8 mouse cellular contexts compared by ENCODE assay signal in the genomic region with DNA sequence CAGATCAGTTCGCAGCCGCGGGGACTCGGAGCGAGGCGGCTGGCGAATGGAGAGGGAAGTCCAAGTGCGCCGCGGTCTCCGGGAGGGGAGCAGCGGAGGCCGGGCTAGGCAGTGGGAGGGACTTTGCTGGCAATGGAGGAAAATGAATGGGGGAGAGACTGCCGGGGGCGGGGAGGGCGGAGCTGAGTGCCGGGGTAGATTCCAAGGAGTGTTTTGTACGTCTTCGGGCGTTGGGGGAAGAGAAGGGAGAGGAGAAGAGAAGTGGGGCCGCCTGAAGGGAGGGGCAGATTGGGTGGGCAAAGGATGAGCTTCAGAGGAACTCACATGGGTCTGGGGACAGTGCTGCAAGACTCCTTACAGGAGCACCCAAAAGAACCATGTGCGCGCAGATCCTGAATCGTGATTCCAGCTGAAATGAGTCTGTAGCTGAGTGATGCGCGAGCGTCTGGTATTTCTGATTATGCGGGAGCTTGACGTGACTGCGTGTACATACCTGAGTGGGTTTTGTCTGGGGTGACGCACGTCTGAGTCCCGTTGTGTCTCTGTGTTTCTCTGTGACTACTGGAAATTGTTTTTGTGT. TPM values are rescaled to one million over a fixed set of nuclear protein-coding genes. Genes with fewer than 3 reads are reported as not detected.
A peak's percentile ranks its signal among the peaks of the same experiment; 100 is the strongest.
DNase-seq lines count a peak whose midpoint lies in the region; ATAC-seq and TF ChIP-seq lines count a peak whose summit lies in the region.

A gene (minus strand): TSS at position 76 of the 580 bp plus-strand sequence.

- under 1% methylated on average over 33 of the region's 33 CpGs for WGBS in heart, embryonic 15.5 days
- under 1% methylated on average over 33 of the region's 33 CpGs for WGBS in forebrain, embryonic 16.5 days
- 3% methylated on average over 33 of the region's 33 CpGs for WGBS in liver, embryonic 15.5 days (ENCODE audit: insufficient replicate concordance)
- WGBS in olfactory bulb, adult 2 months: 3% methylated on average over 33 of the region's 33 CpGs

- no peaks in the 10 kb centered on the region for H3K36me3 ChIP-seq in heart, embryonic 15.5 days
- H3K36me3 ChIP-seq in forebrain, embryonic 16.5 days (ENCODE audit: control insufficient read depth, insufficient read depth): no peaks in the 10 kb centered on the region
- no peaks in the 10 kb centered on the region for H3K36me3 ChIP-seq in liver, embryonic 15.5 days (replicated peaks)

- TF ChIP-seq POLR2A in olfactory bulb, adult 2 months (IDR thresholded peaks at IDR 0.05; ENCODE audit: insufficient read depth, low read depth, low read length): peak; percentile 87

- H3K4me1 ChIP-seq in heart, embryonic 15.5 days (replicated peaks): peaks cover 8% of the 10 kb centered on the region; the same call in 1 of the 2 replicates
- H3K4me1 ChIP-seq in forebrain, embryonic 16.5 days (replicated peaks; ENCODE audit: control insufficient read depth, insufficient read depth, low read length): no peaks in the 10 kb centered on the region
- H3K4me1 ChIP-seq in liver, embryonic 15.5 days (replicated peaks): no peaks in the 10 kb centered on the region
- no peaks in the 10 kb centered on the region for H3K4me1 ChIP-seq in olfactory bulb, adult 2 months (ENCODE audit: control insufficient read depth, insufficient read depth, low read length)

- ATAC-seq in heart, embryonic 15.5 days (replicated peaks; ENCODE audit: insufficient number of reproducible peaks, insufficient read depth, low FRiP score, low read depth): peak; percentile 72
- ATAC-seq in forebrain, embryonic 16.5 days: peak; percentile 95
- no peak for ATAC-seq in liver, embryonic 15.5 days (ENCODE audit: insufficient read depth)
- no peak for ATAC-seq in erythroblast, adult 5-6 weeks (replicated peaks; ENCODE audit: low FRiP score, poor library complexity, severe bottlenecking)

- peak within 1 kb of the TSS; percentile 80 for H3K4me2 ChIP-seq in heart, embryonic 15.5 days
- H3K4me2 ChIP-seq in forebrain, embryonic 16.5 days (ENCODE audit: low read length): peak within 1 kb of the TSS; percentile 95
- peak within 1 kb of the TSS; percentile 33 for H3K4me2 ChIP-seq in liver, embryonic 15.5 days

- TF ChIP-seq CTCF in layer of hippocampus, adult 2 months (conservative IDR thresholded peaks at IDR 0.05): no peak
- TF ChIP-seq CTCF in olfactory bulb, adult 2 months (IDR thresholded peaks at IDR 0.05; ENCODE audit: insufficient read depth, low read depth, low read length): no peak

- H3K27ac ChIP-seq in heart, embryonic 15.5 days: peak within 1 kb of the TSS; percentile 9; the same call in 1 of the 2 replicates
- peak within 1 kb of the TSS; percentile 48 for H3K27ac ChIP-seq in forebrain, embryonic 16.5 days (ENCODE audit: low read length)
- peak within 1 kb of the TSS; percentile 94 for H3K27ac ChIP-seq in layer of hippocampus, adult 2 months
- no peak within 1 kb of the TSS for H3K27ac ChIP-seq in liver, embryonic 15.5 days (replicated peaks)
- peak within 1 kb of the TSS; percentile 84 for H3K27ac ChIP-seq in olfactory bulb, adult 2 months (ENCODE audit: insufficient read depth, low read depth, low read length)

- H3K9me3 ChIP-seq in heart, embryonic 15.5 days (replicated peaks): no peaks in the 10 kb centered on the region
- H3K9me3 ChIP-seq in forebrain, embryonic 16.5 days (ENCODE audit: control insufficient read depth, low read length): no peaks in the 10 kb centered on the region
- H3K9me3 ChIP-seq in liver, embryonic 15.5 days (replicated peaks): no peaks in the 10 kb centered on the region

- peaks cover 27% of the 10 kb centered on the region for H3K27me3 ChIP-seq in heart, embryonic 15.5 days
- H3K27me3 ChIP-seq in forebrain, embryonic 16.5 days (replicated peaks; ENCODE audit: control insufficient read depth, insufficient read depth, low read length): no peaks in the 10 kb centered on the region
- H3K27me3 ChIP-seq in liver, embryonic 15.5 days: peaks cover 27% of the 10 kb centered on the region

- H3K9ac ChIP-seq in heart, embryonic 15.5 days: peak within 1 kb of the TSS; percentile 10; the same call in 1 of the 2 replicates
- peak within 1 kb of the TSS; percentile 73 for H3K9ac ChIP-seq in forebrain, embryonic 16.5 days (replicated peaks; ENCODE audit: low read depth, low read length)
- H3K9ac ChIP-seq in liver, embryonic 15.5 days: no peak within 1 kb of the TSS

- no peak for DNase-seq in heart, adult 18-20 months
- DNase-seq in cerebellum, adult 18-20 months: peak; percentile 94 to 97
- peak; percentile 91 to 94 for DNase-seq in layer of hippocampus, adult 2 months (ENCODE audit: low spot score in 2 of 2)

- H3K4me3 ChIP-seq in heart, embryonic 15.5 days: peak within 1 kb of the TSS; percentile 54
- H3K4me3 ChIP-seq in forebrain, embryonic 16.5 days (replicated peaks; ENCODE audit: low read length): peak within 1 kb of the TSS; percentile 77
- peak within 1 kb of the TSS; percentile 78 for H3K4me3 ChIP-seq in layer of hippocampus, adult 2 months
- H3K4me3 ChIP-seq in liver, embryonic 15.5 days (replicated peaks): peak within 1 kb of the TSS; percentile 32
- peak within 1 kb of the TSS; percentile 84 for H3K4me3 ChIP-seq in olfactory bulb, adult 2 months (ENCODE audit: insufficient read depth, low read depth, low read length)

RNA-seq across cellular contexts. Expression of the gene that starts here (rescaled TPM):
- 3.2 and 5.8 TPM in 2 replicates for polyA plus RNA-seq in heart, embryonic 15.5 days (2015; fragmentation: Nextera tagmentation; extraction: Ambion mirVana)
- under 1 TPM in 1 of 2 experiments, not detected in 1; 0.18 TPM for total RNA-seq in heart, adult 18-20 months (2021)
- 30.7 and 42.5 TPM in 2 replicates for polyA plus RNA-seq in forebrain, embryonic 16.5 days (2015; fragmentation: Nextera tagmentation; extraction: Ambion mirVana)
- 100 to 1,000 TPM; 204 to 210 TPM for total RNA-seq in layer of hippocampus, adult 2 months (2021)
- 0.15 and 0.22 TPM in 2 replicates for polyA plus RNA-seq in liver, embryonic 15.5 days (2015; fragmentation: Nextera tagmentation; extraction: Ambion mirVana)
- polyA plus RNA-seq in olfactory bulb, adult 2 months (2012; ENCODE audit: insufficient read depth, insufficient read length, low replicate concordance, missing spikeins): not detected in 2 replicates
- total RNA-seq in erythroblast, adult 5-6 weeks (2015; ENCODE audit: low replicate concordance): not detected in 2 replicates
- total RNA-seq in erythroblast, adult 5-6 weeks (2017; ENCODE audit: low replicate concordance): not detected in 2 replicates

Comparison
In these comparisons a context has a peak if more than half of its experiments do, and no peak if none do; other contexts are left out.
1. RNA of the gene that starts here (total RNA-seq): 204 to 210 TPM in layer of hippocampus, adult 2 months; 0.18 TPM in heart, adult 18-20 months and not detected in erythroblast, adult 5-6 weeks; every median in the first group is over 100 times any median in the second.
2. ATAC-seq: peak in heart, embryonic 15.5 days (single experiment) and forebrain, embryonic 16.5 days (single experiment); none in liver, embryonic 15.5 days (single experiment) and erythroblast, adult 5-6 weeks (single experiment).
3. H3K4me2 ChIP-seq: peak in every context shown above with its lines; median percentile 95 in forebrain, embryonic 16.5 days; 80 in heart, embryonic 15.5 days; 33 in liver, embryonic 15.5 days.
4. H3K4me3 ChIP-seq: peak in every context shown above with its lines; median percentile 84 in olfactory bulb, adult 2 months; 78 in layer of hippocampus, adult 2 months; 77 in forebrain, embryonic 16.5 days; 54 in heart, embryonic 15.5 days; 32 in liver, embryonic 15.5 days.
5. DNase-seq: peak in cerebellum, adult 18-20 months (2 of 2) and layer of hippocampus, adult 2 months (2 of 2); none in heart, adult 18-20 months (0 of 2).